Mouse (Mus musculus): ENCODE results near the gene Dhps. TPM values are rescaled to one million over a fixed set of nuclear protein-coding genes. Genes with fewer than 3 reads are reported as not detected.
"Not testable (repeated sequence)": the region's sequence is repeated elsewhere in the genome, so short reads cannot be mapped to it uniquely, and the experiment has no call there.

The Dhps gene
- total RNA-seq, 2 experiments from 2014 or later: 35.7 to 36.5 TPM

- peak; percentile 93 for DNase-seq
Observed at GRCm38 (mm10) chr8:85059879-85060616, 11.5 kb upstream of the Dhps start, which contains the start of gene Fbxw9. Gene Fbxw9 (plus strand): TSS chr8:85060055.

- no peak for DNase-seq
Observed at GRCm38 (mm10) chr8:85062603-85063002, 9.0 kb upstream of the Dhps start.

- DNase-seq: peak; percentile 40
Observed at GRCm38 (mm10) chr8:85065213-85065612, 6.3 kb upstream of the Dhps start.

- no peak for DNase-seq
Observed at GRCm38 (mm10) chr8:85067155-85067554, 4.4 kb upstream of the Dhps start.

- no peak for DNase-seq
Observed at GRCm38 (mm10) chr8:85067982-85068381, 3.6 kb upstream of the Dhps start, which contains the start of gene Gm5741. Gene Gm5741 (minus strand): TSS chr8:85067982.

GRCm38 (mm10) chr8:85071041-85071440 is 516 bp upstream of the Dhps start:
- DNase-seq: no peak

GRCm38 (mm10) chr8:85072364-85072929 is 890 bp downstream of the Dhps start:
- no peak for DNase-seq

GRCm38 (mm10) chr8:85073041-85073612 is 1.6 kb downstream of the Dhps start:
- DNase-seq: no peak

GRCm38 (mm10) chr8:85074167-85074566 is 2.6 kb downstream of the Dhps start:
- DNase-seq: no peak

- no peak for DNase-seq
Observed at GRCm38 (mm10) chr8:85074617-85075016, 3.1 kb downstream of the Dhps start.

- peak; percentile 53 for DNase-seq
Observed at GRCm38 (mm10) chr8:85076001-85076400, 4.4 kb downstream of the Dhps start.

- DNase-seq: peak; percentile 85
Observed at GRCm38 (mm10) chr8:85076993-85077392, 5.4 kb downstream of the Dhps start.

- DNase-seq: no peak
Observed at GRCm38 (mm10) chr8:85080214-85080531, 8.6 kb downstream of the Dhps start.

GRCm38 (mm10) chr8:85080532-85081215 is 9.1 kb downstream of the Dhps start, which contains the start of gene Wdr83os:
Gene Wdr83os (plus strand): TSS chr8:85080740.
- peak; percentile 65 for DNase-seq

GRCm38 (mm10) chr8:85081216-85081555 is 9.6 kb downstream of the Dhps start, which contains the start of gene Wdr83:
Gene Wdr83 (minus strand): TSS chr8:85081306.
- DNase-seq: peak; percentile 54

- DNase-seq: not testable (repeated sequence)
Observed at GRCm38 (mm10) chr8:85082169-85082568, 10.6 kb downstream of the Dhps start.

GRCm38 (mm10) chr8:85083108-85083813 is 11.7 kb downstream of the Dhps start, which contains the start of gene Man2b1:
Gene Man2b1 (plus strand): TSS chr8:85083270.
- peak; percentile 94 for DNase-seq

GRCm38 (mm10) chr8:85084633-85085032 is 13.1 kb downstream of the Dhps start:
- no peak for DNase-seq

- no peak for DNase-seq
Observed at GRCm38 (mm10) chr8:85086238-85086637, 14.7 kb downstream of the Dhps start.

- DNase-seq: no peak
Observed at GRCm38 (mm10) chr8:85088771-85089170, 17.2 kb downstream of the Dhps start.

- DNase-seq: no peak
Observed at GRCm38 (mm10) chr8:85090856-85091255, 19.3 kb downstream of the Dhps start.

- DNase-seq: no peak
Observed at GRCm38 (mm10) chr8:85091526-85092090, 20.1 kb downstream of the Dhps start.

All from adrenal gland, postnatal 10 days (tissue).